Mouse (Mus musculus): ENCODE measurements at regions not wholly inside any gene's neighbourhood (a gene's known extent, or its start where the extent isn't known, plus 50 kb on each side); places are given as distances from the start of the nearest gene placed in this dataset.

DNA sequence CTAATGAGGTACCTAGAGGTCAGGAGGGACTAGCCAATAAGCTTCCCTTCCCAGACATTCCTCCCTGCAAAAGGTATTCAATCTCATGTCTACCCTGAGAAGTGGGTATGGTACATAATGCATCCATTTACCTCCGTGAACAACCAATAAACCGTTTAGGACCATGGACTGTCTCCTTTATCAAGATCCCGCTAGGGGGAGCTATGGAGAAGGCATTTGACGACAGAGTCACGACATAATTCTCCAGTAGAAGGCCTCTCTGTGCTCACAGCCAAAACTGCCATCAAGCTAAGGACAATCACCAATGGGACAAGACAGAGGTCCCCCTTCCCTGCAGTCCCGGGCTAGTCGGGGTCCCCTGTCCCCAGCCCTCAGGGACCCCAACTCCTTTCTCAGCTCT is 273.5 kb upstream of the Mon1b start:
- TF ChIP-seq POLR2A (IDR thresholded peaks at IDR 0.05; ENCODE audit: borderline replicate concordance, extremely low read depth, low read depth, low read length): no peak
- TF ChIP-seq CTCF (IDR thresholded peaks at IDR 0.05; ENCODE audit: insufficient read depth, low read length): no peak
